Mouse (Mus musculus) forebrain, embryonic 10.5 days (tissue): ENCODE measurements around the gene Slc5a8. TPM values are rescaled to one million over a fixed set of nuclear protein-coding genes. Genes with fewer than 3 reads are reported as not detected.

Experiments
- DNase-seq: peaks from one replicate; pipeline ENCODE4 v3.0.0-alpha.2; 2017; ENCODE audit warnings: low spot score; ENCODE audit errors: extremely low spot score
- H3K27ac ChIP-seq: fragments of 300-500 bp; sonication (generic); 2 replicates; pipeline ENCODE4 v1.5.1; 2016; ENCODE audit warnings: mild to moderate bottlenecking
- H3K27me3 ChIP-seq: fragments of 300-500 bp; sonication (generic); 2 replicates; pipeline ENCODE4 v1.6.1; 2016; ENCODE audit warnings: mild to moderate bottlenecking; ENCODE audit not compliant: poor library complexity, severe bottlenecking
- H3K36me3 ChIP-seq: fragments of 300-500 bp; sonication (generic); replicated peaks from 2 replicates; pipeline ENCODE4 v1.6.1; 2016; ENCODE audit warnings: mild to moderate bottlenecking, moderate library complexity
- H3K4me1 ChIP-seq: fragments of 300-500 bp; sonication (generic); 2 replicates; pipeline ENCODE4 v1.6.1; 2016
- H3K4me3 ChIP-seq: fragments of 300-500 bp; sonication (generic); 2 replicates; pipeline ENCODE4 v1.5.1; 2016; ENCODE audit warnings: mild to moderate bottlenecking, moderate library complexity
- H3K9me3 ChIP-seq: fragments of 300-500 bp; sonication (generic); 2 replicates; pipeline ENCODE4 v1.6.1; 2016; ENCODE audit warnings: mild to moderate bottlenecking, moderate library complexity
- WGBS: fragments of 180-500 bp; shearing (Covaris S2); methylation state at CpG from one replicate; pipeline ENCODE4 v1.1.7; 2016; 5-methylcytosine and 5-hydroxymethylcytosine counted together
- polyA plus RNA-seq: library from polyadenylated mRNA; unstranded; fragments of >200 nt; fragmentation: Nextera tagmentation; extraction: Ambion mirVana; gene quantifications from 2 replicates; pipeline ENCODE4 v1.2.1, GENCODE M21; 2016

The Slc5a8 gene
- polyA plus RNA-seq: 0.06 and 0.14 TPM in 2 replicates

DNA sequence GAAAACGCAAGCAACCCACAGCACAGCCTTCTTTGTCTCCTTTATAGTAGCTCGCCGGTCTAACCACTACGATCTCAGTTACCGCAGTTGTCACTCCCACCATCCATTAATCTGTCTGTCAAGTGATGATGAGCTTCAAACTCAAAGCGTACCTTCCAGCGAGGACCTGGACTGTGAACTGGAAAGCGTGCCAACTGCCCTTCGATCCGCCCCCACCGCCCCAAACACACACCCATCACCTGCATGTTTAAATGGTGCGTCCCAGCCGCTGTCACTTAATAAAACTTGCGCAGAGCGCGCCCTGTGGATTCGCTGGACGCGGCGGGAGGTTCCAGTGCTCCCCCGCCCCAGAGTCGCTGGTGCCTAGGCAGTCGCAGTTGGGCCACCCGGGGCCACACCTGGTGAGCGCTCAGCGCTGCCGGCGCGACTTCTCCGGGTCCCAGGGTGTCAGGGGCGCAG, at the start of gene Slc5a8:
Slc5a8 (plus strand) TSS at position 361 of the 459 bp plus-strand sequence.
- no peak within 1 kb of the TSS for H3K27ac ChIP-seq
- 5% methylated on average over 31 of the region's 31 CpGs for WGBS
- DNase-seq: no peak
- no peaks in the 10 kb centered on the region for H3K36me3 ChIP-seq
- H3K4me3 ChIP-seq: peak within 1 kb of the TSS; percentile 49
- H3K9me3 ChIP-seq: peaks cover 3% of the 10 kb centered on the region; the same call in 1 of the 2 replicates
- H3K27me3 ChIP-seq: peaks cover 39% of the 10 kb centered on the region
- H3K4me1 ChIP-seq: peaks cover 11% of the 10 kb centered on the region

- no peaks in the 10 kb centered on the region for H3K27me3 ChIP-seq
- H3K4me3 ChIP-seq: no peak overlapping the region
- no peaks in the 10 kb centered on the region for H3K36me3 ChIP-seq
- 88% methylated on average over 7 of the region's 7 CpGs for WGBS
- no peak overlapping the region for H3K27ac ChIP-seq
- DNase-seq: no peak
- no peaks in the 10 kb centered on the region for H3K9me3 ChIP-seq
- no peaks in the 10 kb centered on the region for H3K4me1 ChIP-seq
Measured at GRCm38 (mm10) chr10:88848876-88849476, 36.8 kb upstream of the Slc5a8 start.

GRCm38 (mm10) chr10:88849976-88850375, 35.8 kb upstream of the Slc5a8 start:
- H3K4me1 ChIP-seq: no peaks in the 10 kb centered on the region
- H3K9me3 ChIP-seq: no peaks in the 10 kb centered on the region
- no peak overlapping the region for H3K27ac ChIP-seq
- no peaks in the 10 kb centered on the region for H3K27me3 ChIP-seq
- 88% methylated on average over 4 of the region's 4 CpGs for WGBS
- H3K36me3 ChIP-seq: no peaks in the 10 kb centered on the region
- no peak for DNase-seq
- H3K4me3 ChIP-seq: no peak overlapping the region

GRCm38 (mm10) chr10:88853326-88853725, 32.5 kb upstream of the Slc5a8 start:
- Histone ChIP-seq H3K4me3 (no peak overlapping the region), H3K27me3 (no peaks in the 10 kb centered on the region), H3K4me1 (no peaks in the 10 kb centered on the region), H3K36me3 (no peaks in the 10 kb centered on the region), H3K27ac (no peak overlapping the region), H3K9me3 (no peaks in the 10 kb centered on the region)
- no peak for DNase-seq
- 87% methylated on average over 7 of the region's 7 CpGs for WGBS

DNA sequence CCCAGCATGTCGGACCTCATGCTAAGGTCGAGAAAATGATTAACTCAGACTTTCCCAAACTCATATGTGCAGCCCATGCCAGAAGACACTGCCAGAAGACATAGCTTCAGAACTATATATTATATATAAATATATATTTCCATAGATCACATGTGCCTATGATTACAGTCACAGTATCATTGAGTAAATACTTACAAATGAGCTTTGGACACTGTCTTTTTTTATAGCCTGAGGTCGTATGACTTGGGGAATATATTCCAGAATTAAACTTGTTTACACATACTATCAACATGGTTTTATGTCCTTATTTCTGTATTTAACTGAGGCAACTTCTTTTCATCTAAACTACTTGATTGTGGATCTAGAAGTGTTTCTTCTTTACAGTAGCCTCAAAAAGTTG, 24.9 kb upstream of the Slc5a8 start:
- Histone ChIP-seq H3K27ac (no peak overlapping the region), H3K9me3 (no peaks in the 10 kb centered on the region), H3K4me3 (no peak overlapping the region), H3K4me1 (no peaks in the 10 kb centered on the region), H3K27me3 (no peaks in the 10 kb centered on the region), H3K36me3 (no peaks in the 10 kb centered on the region)
- no peak for DNase-seq
- WGBS: 90% methylated on average over 3 of the region's 3 CpGs

- Histone ChIP-seq H3K9me3 (no peaks in the 10 kb centered on the region), H3K27me3 (no peaks in the 10 kb centered on the region), H3K27ac (no peak overlapping the region), H3K4me3 (no peak overlapping the region), H3K4me1 (no peaks in the 10 kb centered on the region), H3K36me3 (no peaks in the 10 kb centered on the region)
- no peak for DNase-seq
Measured at GRCm38 (mm10) chr10:88861416-88861815, 24.4 kb upstream of the Slc5a8 start.

DNA sequence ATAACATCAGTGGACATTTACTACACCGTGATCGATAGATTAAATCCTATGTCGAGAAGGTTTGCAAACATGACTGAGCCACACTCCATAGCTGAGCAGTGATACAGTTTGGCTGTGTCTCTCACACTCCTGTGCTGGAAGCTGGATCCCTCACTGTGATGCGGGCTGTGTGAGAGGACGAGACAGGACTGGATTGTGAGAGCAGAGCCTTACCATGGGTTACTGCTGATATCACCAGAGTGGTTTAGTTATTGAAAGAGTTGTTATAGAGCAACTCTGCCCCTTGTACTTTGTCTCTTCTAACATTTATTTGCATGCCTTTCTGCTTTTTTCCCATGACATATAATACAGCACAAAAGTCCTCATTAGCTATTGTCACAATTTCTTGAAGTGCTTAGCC, 23.5 kb upstream of the Slc5a8 start:
- WGBS: 88% methylated on average over 5 of the region's 5 CpGs
- Histone ChIP-seq H3K27me3 (no peaks in the 10 kb centered on the region), H3K9me3 (no peaks in the 10 kb centered on the region)

GRCm38 (mm10) chr10:88866017-88866416, 19.8 kb upstream of the Slc5a8 start:
- no peaks in the 10 kb centered on the region for H3K9me3 ChIP-seq
- no peak for DNase-seq
- no peaks in the 10 kb centered on the region for H3K27me3 ChIP-seq
- no peak overlapping the region for H3K4me3 ChIP-seq
- H3K36me3 ChIP-seq: no peaks in the 10 kb centered on the region
- H3K4me1 ChIP-seq: no peaks in the 10 kb centered on the region
- no peak overlapping the region for H3K27ac ChIP-seq
- 69% methylated on average over 2 of the region's 2 CpGs for WGBS

More for the DNA sequence above, 23.5 kb upstream of the Slc5a8 start:
- Histone ChIP-seq H3K27ac (no peak overlapping the region), H3K36me3 (no peaks in the 10 kb centered on the region), H3K4me3 (no peak overlapping the region), H3K4me1 (no peaks in the 10 kb centered on the region)
- no peak for DNase-seq

GRCm38 (mm10) chr10:88874870-88875269, 10.9 kb upstream of the Slc5a8 start:
- WGBS: 69% methylated on average over 5 of the region's 5 CpGs
- Histone ChIP-seq H3K4me1 (no peaks in the 10 kb centered on the region), H3K4me3 (no peak overlapping the region), H3K9me3 (no peaks in the 10 kb centered on the region), H3K36me3 (no peaks in the 10 kb centered on the region), H3K27me3 (no peaks in the 10 kb centered on the region), H3K27ac (no peak overlapping the region)
- no peak for DNase-seq

GRCm38 (mm10) chr10:88877421-88877820, 8.4 kb upstream of the Slc5a8 start:
- WGBS: 91% methylated on average over 7 of the region's 7 CpGs

DNA sequence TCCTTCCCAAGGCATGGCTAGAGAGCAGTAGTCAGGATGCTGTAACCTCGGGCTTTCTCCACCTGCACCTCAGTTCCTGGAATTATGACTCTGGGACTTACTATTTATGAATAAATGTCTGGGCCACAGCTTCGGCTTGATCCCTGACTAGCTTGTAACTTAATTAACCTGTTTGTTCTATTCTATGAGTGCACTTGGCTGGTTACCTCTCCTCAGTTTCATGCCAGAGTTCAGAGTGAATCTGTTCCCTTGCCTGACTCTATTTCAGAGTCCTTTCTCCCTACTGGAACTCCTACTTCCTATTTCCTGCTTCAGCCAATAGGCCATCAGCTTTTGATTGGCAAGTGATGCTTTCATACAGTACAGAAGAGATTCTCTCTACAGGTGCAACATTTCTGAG, 2.1 kb upstream of the Slc5a8 start:
- peaks cover 3% of the 10 kb centered on the region; the same call in 1 of the 2 replicates for H3K9me3 ChIP-seq
- DNase-seq: no peak
- no peak overlapping the region for H3K4me3 ChIP-seq
- 85% methylated on average over 2 of the region's 2 CpGs for WGBS
- H3K36me3 ChIP-seq: no peaks in the 10 kb centered on the region
- no peak overlapping the region for H3K27ac ChIP-seq
- peaks cover 39% of the 10 kb centered on the region for H3K27me3 ChIP-seq
- peaks cover 11% of the 10 kb centered on the region for H3K4me1 ChIP-seq

More at GRCm38 (mm10) chr10:88877421-88877820, 8.4 kb upstream of the Slc5a8 start:
- Histone ChIP-seq H3K4me1 (no peaks in the 10 kb centered on the region), H3K4me3 (no peak overlapping the region), H3K27me3 (no peaks in the 10 kb centered on the region), H3K36me3 (no peaks in the 10 kb centered on the region), H3K27ac (no peak overlapping the region), H3K9me3 (no peaks in the 10 kb centered on the region)
- DNase-seq: no peak

- 80% methylated on average over 6 of the region's 6 CpGs for WGBS
- Histone ChIP-seq H3K27me3 (peaks cover 39% of the 10 kb centered on the region), H3K36me3 (no peaks in the 10 kb centered on the region), H3K9me3 (peaks cover 3% of the 10 kb centered on the region; the same call in 1 of the 2 replicates), H3K4me3 (no peak overlapping the region), H3K4me1 (peaks cover 11% of the 10 kb centered on the region), H3K27ac (no peak overlapping the region)
- no peak for DNase-seq
Measured at GRCm38 (mm10) chr10:88884836-88885235, 956 bp upstream of the Slc5a8 start.

GRCm38 (mm10) chr10:88886114-88886513, 322 bp downstream of the Slc5a8 start:
- no peak for DNase-seq

More at GRCm38 (mm10) chr10:88886114-88886513, 322 bp downstream of the Slc5a8 start:
- H3K4me3 ChIP-seq: peak overlapping the region; percentile 49
- peaks cover 3% of the 10 kb centered on the region; the same call in 1 of the 2 replicates for H3K9me3 ChIP-seq
- peaks cover 11% of the 10 kb centered on the region for H3K4me1 ChIP-seq
- 2% methylated on average over 32 of the region's 32 CpGs for WGBS
- H3K27ac ChIP-seq: no peak overlapping the region
- peaks cover 39% of the 10 kb centered on the region for H3K27me3 ChIP-seq
- H3K36me3 ChIP-seq: no peaks in the 10 kb centered on the region
